Mouse (Mus musculus) right cerebral cortex, postnatal 14 days (tissue): ENCODE measurements at regions not wholly inside any gene's neighbourhood (a gene's known extent, or its start where the extent isn't known, plus 50 kb on each side); places are given as distances from the start of the nearest gene placed in this dataset.
A peak's percentile ranks its signal among the peaks of the same experiment; 100 is the strongest.

Source experiments
- DNase-seq: peaks from one replicate; pipeline ENCODE4 v3.0.0; 2022

- DNase-seq = no peak
Observed at GRCm38 (mm10) chr10:100685748-100686147, 95.5 kb downstream of the 1700017N19Rik start.

GRCm38 (mm10) chr10:100695944-100696343 lies 105.7 kb downstream of the 1700017N19Rik start:
- DNase-seq = no peak

- no peak for DNase-seq
Observed at GRCm38 (mm10) chr10:100699206-100699605, 108.9 kb downstream of the 1700017N19Rik start.

- no peak for DNase-seq
Observed at GRCm38 (mm10) chr10:100700281-100701205, 110.3 kb downstream of the 1700017N19Rik start.

GRCm38 (mm10) chr10:100701938-100702337 lies 111.7 kb downstream of the 1700017N19Rik start:
- no peak for DNase-seq

GRCm38 (mm10) chr10:100716084-100716667 lies 125.9 kb downstream of the 1700017N19Rik start:
- no peak for DNase-seq

- DNase-seq = no peak
Observed at GRCm38 (mm10) chr10:100718574-100718973, 128.3 kb downstream of the 1700017N19Rik start.

- DNase-seq = no peak
Observed at GRCm38 (mm10) chr10:100741269-100741668, 151.0 kb downstream of the 1700017N19Rik start.

- peak; percentile 74 for DNase-seq
Observed at GRCm38 (mm10) chr10:100742065-100742464, 151.8 kb downstream of the 1700017N19Rik start.

- no peak for DNase-seq
Observed at GRCm38 (mm10) chr10:100746151-100746550, 155.9 kb downstream of the 1700017N19Rik start.

GRCm38 (mm10) chr10:100754957-100755356 lies 164.7 kb downstream of the 1700017N19Rik start:
- DNase-seq = no peak

- no peak for DNase-seq
Observed at GRCm38 (mm10) chr10:100774252-100774651, 184.0 kb downstream of the 1700017N19Rik start.

GRCm38 (mm10) chr10:100792166-100792565 lies 201.9 kb downstream of the 1700017N19Rik start:
- DNase-seq = no peak

- DNase-seq = no peak
Observed at GRCm38 (mm10) chr10:100792569-100792968, 202.3 kb downstream of the 1700017N19Rik start.

GRCm38 (mm10) chr10:100795215-100795972 lies 205.1 kb downstream of the 1700017N19Rik start:
- DNase-seq = no peak

GRCm38 (mm10) chr10:100811639-100812038 lies 221.4 kb downstream of the 1700017N19Rik start:
- no peak for DNase-seq

GRCm38 (mm10) chr10:100834794-100835193 lies 244.5 kb downstream of the 1700017N19Rik start:
- no peak for DNase-seq

GRCm38 (mm10) chr10:100853213-100853612 lies 262.9 kb downstream of the 1700017N19Rik start:
- no peak for DNase-seq

GRCm38 (mm10) chr10:100856509-100856908 lies 266.2 kb downstream of the 1700017N19Rik start:
- no peak for DNase-seq

GRCm38 (mm10) chr10:100865501-100866181 lies 275.4 kb downstream of the 1700017N19Rik start:
- peak; percentile 15 for DNase-seq

GRCm38 (mm10) chr10:100868360-100868916 lies 278.2 kb downstream of the 1700017N19Rik start:
- no peak for DNase-seq

GRCm38 (mm10) chr10:100882584-100882983 lies 292.3 kb downstream of the 1700017N19Rik start:
- no peak for DNase-seq
